Mouse (Mus musculus) hindbrain, embryonic 15.5 days (tissue): Measurements from ENCODE around the gene Trim14. TPM values are rescaled to one million over a fixed set of nuclear protein-coding genes. Genes with fewer than 3 reads are reported as not detected.
"Not testable (repeated sequence)": the region's sequence is repeated elsewhere in the genome, so short reads cannot be mapped to it uniquely, and the experiment has no call there.

Source experiments
- ATAC-seq: fragments of 200-750 bp; cut with Nextera tagmentation; 2 replicates; pipeline ENCODE4 v1.8.0; 2017; ENCODE audit warnings: low read depth, moderate number of reproducible peaks, moderate TSS enrichment; ENCODE audit not compliant: low FRiP score
- H3K27ac ChIP-seq: fragments of 300-500 bp; sonication (generic); replicated peaks from 2 replicates; pipeline ENCODE4 v1.5.1; 2015; ENCODE audit warnings: mild to moderate bottlenecking, inconsistent platforms
- H3K27me3 ChIP-seq: fragments of 300-500 bp; sonication (generic); 2 replicates; pipeline ENCODE4 v1.6.1; 2015; ENCODE audit warnings: control low read depth, inconsistent platforms
- H3K36me3 ChIP-seq: fragments of 300-500 bp; sonication (generic); 2 replicates; pipeline ENCODE4 v1.6.1; 2015; ENCODE audit warnings: control low read depth, inconsistent platforms
- H3K4me1 ChIP-seq: fragments of 300-500 bp; sonication (generic); replicated peaks from 2 replicates; pipeline ENCODE4 v1.6.1; 2015; ENCODE audit warnings: control low read depth, inconsistent platforms
- H3K4me2 ChIP-seq: fragments of 300-500 bp; sonication (generic); 2 replicates; pipeline ENCODE4 v1.6.1; 2015; ENCODE audit warnings: moderate library complexity, mild to moderate bottlenecking, inconsistent platforms
- H3K4me3 ChIP-seq: fragments of 300-500 bp; sonication (generic); 2 replicates; pipeline ENCODE4 v1.5.1; 2015; ENCODE audit warnings: mild to moderate bottlenecking, inconsistent platforms
- H3K9ac ChIP-seq: fragments of 300-500 bp; sonication (generic); 2 replicates; pipeline ENCODE4 v1.6.1; 2015; ENCODE audit warnings: inconsistent platforms
- H3K9me3 ChIP-seq: fragments of 300-500 bp; sonication (generic); 2 replicates; pipeline ENCODE4 v1.6.1; 2016; ENCODE audit warnings: control low read depth, inconsistent platforms
- WGBS: fragments of 180-500 bp; shearing (Covaris S2); methylation state at CpG from one replicate; pipeline ENCODE4 v1.1.7; 2015; 5-methylcytosine and 5-hydroxymethylcytosine counted together
- polyA plus RNA-seq: library from polyadenylated mRNA; unstranded; fragments of >200 nt; fragmentation: Nextera tagmentation; extraction: Ambion mirVana; gene quantifications from 2 replicates; pipeline ENCODE4 v1.2.1, GENCODE M21; 2015

Gene Trim14
- 1.2 and 2.4 TPM in 2 replicates for polyA plus RNA-seq

DNA sequence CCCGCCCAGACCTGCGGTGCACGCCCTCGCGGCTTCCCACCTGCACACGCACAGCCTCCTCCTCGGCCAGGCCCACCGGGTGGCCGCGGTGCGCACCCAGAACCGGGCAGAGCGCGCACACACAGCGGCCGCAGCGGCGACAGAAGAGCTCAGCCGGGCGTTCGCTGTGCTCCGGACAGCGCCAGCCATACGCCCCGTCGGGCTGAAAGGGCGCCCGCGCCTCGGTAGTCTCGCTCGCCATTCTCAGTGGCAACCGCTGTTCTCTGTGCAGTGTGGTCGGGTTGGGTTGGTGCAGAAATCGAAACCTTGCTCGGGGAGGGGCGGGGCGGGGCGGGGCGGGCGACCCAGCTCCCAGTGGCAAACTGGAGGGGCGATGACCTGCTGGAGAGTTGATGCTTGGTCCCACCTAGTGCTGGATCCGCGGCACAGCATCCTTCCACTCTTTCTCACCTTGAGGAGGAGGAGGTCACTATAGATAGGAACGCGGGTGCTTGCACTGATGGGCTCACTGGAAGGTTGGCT lies at the start of gene Trim14:
Trim14 (minus strand) TSS at position 302 of the 522 bp plus-strand sequence.
- Histone ChIP-seq H3K27me3 (peaks cover 60% of the 10 kb centered on the region), H3K36me3 (peaks cover 2% of the 10 kb centered on the region; the same call in 1 of the 2 replicates), H3K4me3 (peak within 1 kb of the TSS; percentile 44), H3K9me3 (no peaks in the 10 kb centered on the region), H3K27ac (no peak within 1 kb of the TSS), H3K9ac (peak within 1 kb of the TSS; percentile 32; the same call in 1 of the 2 replicates), H3K4me2 (peak within 1 kb of the TSS; percentile 73), H3K4me1 (peaks cover 24% of the 10 kb centered on the region)
- WGBS = under 1% methylated on average over 46 of the region's 46 CpGs
- peak; percentile 57 for ATAC-seq

DNA sequence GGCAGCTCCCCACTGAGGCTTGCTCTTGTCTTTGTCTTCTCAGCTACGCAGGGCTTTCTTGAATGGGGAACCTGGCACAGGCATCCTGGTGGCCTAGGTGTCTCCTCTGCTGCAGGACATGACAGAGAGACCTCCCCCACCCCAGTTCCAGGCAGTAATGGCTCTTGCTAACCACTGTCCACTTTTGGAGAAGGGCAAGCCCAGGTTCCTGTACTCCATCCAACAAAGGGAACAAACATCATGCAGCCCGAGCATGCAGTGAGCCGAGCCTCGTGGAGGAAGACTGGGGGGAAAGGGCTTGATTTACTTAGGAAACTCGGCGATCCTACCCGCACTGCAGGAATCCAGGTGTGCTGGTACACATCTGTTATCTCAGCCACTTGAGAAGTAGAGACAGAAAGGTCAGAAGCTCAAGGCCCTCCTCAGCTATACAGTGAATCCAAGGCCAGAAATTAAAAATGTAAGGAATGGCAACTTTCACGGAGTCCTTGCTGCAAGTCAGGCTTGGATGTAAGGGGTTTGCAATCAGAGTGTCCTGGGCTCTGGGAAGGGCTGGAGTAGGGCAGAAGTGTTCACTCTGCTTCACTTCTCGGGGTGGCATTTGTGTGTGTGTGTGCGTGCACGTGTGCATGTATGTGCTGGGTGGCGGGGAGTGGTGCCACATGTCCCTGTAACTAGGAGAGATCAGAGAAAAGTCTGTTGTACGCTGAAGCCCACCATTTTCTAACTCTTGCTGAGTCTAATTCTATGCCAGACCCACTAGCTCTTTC lies 49.3 kb upstream of the Trim14 start:
- Histone ChIP-seq H3K27ac (no peak overlapping the region), H3K4me1 (no peaks in the 10 kb centered on the region), H3K9me3 (no peaks in the 10 kb centered on the region), H3K36me3 (no peaks in the 10 kb centered on the region), H3K9ac (no peak overlapping the region), H3K4me3 (no peak overlapping the region), H3K4me2 (no peak overlapping the region), H3K27me3 (no peaks in the 10 kb centered on the region)
- 72% methylated on average over 13 of the region's 13 CpGs for WGBS
- no peak for ATAC-seq

DNA sequence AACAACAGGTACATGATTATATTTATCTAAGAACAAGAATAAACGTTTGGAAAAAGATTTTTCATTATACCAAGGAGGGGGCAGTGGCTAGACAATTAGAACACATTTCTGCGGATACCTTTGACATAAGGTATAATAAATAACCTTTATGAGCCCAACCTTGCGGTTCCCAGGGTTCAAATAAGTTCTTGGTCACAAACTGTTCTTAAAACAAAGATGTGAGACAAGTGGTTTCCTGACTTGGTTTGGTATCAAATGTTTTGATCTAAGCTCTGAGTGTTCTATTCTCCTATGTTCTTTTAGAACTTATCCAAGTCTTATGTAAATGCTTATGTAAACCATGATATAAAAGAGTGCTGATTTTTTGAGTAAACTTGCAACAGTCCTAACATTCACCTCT lies 48.6 kb upstream of the Trim14 start:
- not testable (repeated sequence) for H3K4me1 ChIP-seq, H3K27me3 ChIP-seq, H3K27ac ChIP-seq, H3K9me3 ChIP-seq, ATAC-seq, H3K36me3 ChIP-seq, H3K4me2 ChIP-seq, H3K9ac ChIP-seq, H3K4me3 ChIP-seq
- WGBS = 86% methylated on average over 3 of the region's 3 CpGs

DNA sequence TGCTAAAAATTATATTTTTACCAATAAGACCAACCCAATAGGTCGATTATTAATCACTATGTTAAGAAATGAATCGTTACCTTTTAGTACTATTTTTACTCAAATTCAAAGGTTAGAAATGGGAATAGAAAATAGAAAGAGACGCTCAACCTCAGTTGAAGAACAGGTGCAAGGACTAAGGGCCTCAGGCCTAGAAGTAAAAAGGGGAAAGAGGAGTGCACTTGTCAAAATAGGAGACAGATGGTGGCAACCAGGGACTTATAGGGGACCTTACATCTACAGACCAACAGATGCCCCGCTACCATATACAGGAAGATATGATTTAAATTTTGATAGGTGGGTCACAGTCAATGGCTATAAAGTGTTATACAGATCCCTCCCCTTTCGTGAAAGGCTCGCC lies 48.1 kb upstream of the Trim14 start:
- not testable (repeated sequence) for H3K27me3 ChIP-seq, H3K9ac ChIP-seq, H3K27ac ChIP-seq, H3K9me3 ChIP-seq, ATAC-seq, H3K4me3 ChIP-seq, H3K4me2 ChIP-seq, H3K36me3 ChIP-seq, H3K4me1 ChIP-seq
- 97% methylated on average over 2 of the region's 6 CpGs for WGBS

DNA sequence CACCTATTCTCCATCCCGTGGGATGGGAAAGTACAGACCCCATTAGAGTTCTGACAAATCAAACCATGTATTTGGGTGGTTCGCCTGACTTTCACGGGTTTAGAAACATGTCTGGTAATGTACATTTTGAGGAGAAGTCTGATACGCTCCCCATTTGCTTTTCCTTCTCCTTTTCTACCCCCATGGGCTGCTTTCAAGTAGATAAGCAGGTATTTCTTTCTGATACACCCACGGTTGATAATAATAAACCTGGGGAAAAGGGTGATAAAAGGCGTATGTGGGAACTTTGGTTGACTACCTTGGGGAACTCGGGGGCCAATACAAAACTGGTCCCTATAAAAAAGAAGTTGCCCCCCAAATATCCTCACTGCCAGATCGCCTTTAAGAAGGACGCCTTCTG lies 46.1 kb upstream of the Trim14 start:
- H3K27ac ChIP-seq, H3K9me3 ChIP-seq, H3K27me3 ChIP-seq, H3K9ac ChIP-seq, H3K36me3 ChIP-seq, H3K4me2 ChIP-seq, H3K4me3 ChIP-seq, ATAC-seq, H3K4me1 ChIP-seq: not testable (repeated sequence)
- 92% methylated on average over 9 of the region's 9 CpGs for WGBS

DNA sequence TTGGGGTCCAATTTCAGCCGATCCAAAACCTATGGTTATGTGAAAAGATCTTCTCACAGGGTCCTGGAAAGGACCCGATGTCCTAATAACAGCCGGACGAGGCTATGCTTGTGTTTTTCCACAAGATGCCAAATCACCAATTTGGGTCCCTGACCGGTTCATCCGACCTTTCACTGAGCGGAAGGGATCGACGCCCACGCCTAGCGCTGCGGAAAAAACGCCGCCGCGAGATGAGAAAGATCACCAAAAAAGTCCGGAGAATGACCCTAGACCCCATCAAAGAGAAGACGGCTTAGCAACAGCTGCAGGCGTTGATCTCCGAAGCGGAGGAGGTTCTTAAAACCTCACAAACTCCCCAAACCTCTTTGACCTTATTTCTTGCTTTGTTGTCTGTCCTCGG lies 45.6 kb upstream of the Trim14 start:
- 93% methylated on average over 22 of the region's 22 CpGs for WGBS
- H3K4me3 ChIP-seq, H3K9ac ChIP-seq, ATAC-seq, H3K36me3 ChIP-seq, H3K4me1 ChIP-seq, H3K27ac ChIP-seq, H3K27me3 ChIP-seq, H3K4me2 ChIP-seq, H3K9me3 ChIP-seq: not testable (repeated sequence)

DNA sequence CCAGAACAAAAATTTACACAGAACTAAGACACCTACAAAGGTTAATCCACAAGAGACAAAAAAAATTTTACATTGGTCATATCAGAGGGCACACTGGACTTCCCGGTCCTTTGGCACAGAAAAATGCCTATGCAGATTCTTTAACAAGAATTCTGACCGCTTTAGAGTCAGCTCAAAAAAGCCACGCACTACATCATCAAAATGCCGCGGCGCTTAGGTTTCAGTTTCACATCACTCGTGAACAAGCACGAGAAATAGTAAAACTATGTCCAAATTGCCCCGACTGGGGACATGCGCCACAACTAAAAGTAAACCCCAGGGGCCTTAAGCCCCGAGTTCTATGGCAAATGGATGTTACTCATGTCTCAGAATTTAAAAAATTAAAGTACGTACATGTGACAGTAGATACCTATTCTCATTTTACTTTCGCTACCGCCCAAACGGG lies 44.9 kb upstream of the Trim14 start:
- H3K9ac ChIP-seq, H3K27ac ChIP-seq, ATAC-seq, H3K4me1 ChIP-seq, H3K4me2 ChIP-seq, H3K36me3 ChIP-seq, H3K9me3 ChIP-seq, H3K4me3 ChIP-seq, H3K27me3 ChIP-seq: not testable (repeated sequence)
- WGBS = 93% methylated on average over 15 of the region's 15 CpGs

DNA sequence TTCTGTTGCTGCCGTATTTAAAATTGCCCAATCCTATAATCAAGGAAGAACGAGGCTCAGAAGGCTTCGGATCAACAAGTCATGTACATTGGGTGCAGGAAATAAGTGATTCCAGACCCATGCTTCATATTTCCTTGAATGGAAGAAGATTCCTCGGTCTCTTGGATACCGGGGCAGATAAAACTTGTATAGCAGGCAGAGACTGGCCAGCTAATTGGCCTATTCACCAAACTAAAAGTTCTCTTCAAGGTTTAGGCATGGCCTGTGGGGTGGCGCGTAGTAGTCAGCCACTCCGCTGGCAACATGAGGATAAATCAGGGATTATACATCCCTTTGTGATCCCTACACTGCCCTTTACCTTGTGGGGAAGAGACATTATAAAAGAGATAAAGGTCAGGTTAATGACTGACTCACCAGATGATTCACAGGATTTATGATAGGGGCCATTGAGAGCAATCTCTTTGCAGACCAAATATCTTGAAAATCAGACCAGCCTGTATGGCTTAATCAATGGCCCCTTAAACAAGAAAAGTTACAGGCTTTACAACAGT lies 42.9 kb upstream of the Trim14 start:
- WGBS = 91% methylated on average over 8 of the region's 8 CpGs
- not testable (repeated sequence) for H3K4me3 ChIP-seq, H3K9me3 ChIP-seq, H3K27ac ChIP-seq, H3K4me1 ChIP-seq, H3K9ac ChIP-seq, H3K27me3 ChIP-seq, ATAC-seq, H3K4me2 ChIP-seq
- H3K36me3 ChIP-seq = peaks cover 13% of the 10 kb centered on the region; the same call in 1 of the 2 replicates

DNA sequence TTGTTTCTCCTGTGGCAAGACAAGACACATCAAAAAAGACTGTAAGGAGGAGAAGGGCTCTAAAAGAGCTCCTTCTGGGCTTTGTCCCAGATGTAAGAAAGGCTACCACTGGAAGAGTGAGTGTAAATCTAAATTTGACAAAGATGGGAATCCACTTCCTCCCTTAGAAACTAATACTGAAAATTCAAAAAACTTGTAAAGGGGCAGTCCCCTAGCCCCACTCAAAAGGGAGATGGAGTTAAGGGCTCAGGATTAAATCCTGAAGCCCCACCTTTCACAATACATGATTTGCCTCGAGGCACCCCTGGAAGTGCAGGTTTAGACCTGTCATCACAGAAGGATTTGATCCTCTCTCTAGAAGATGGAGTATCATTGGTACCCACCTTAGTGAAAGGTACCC lies 42.3 kb upstream of the Trim14 start:
- 76% methylated on average over 1 of the region's 1 CpGs for WGBS
- Histone ChIP-seq H3K4me1 (no peaks in the 10 kb centered on the region), H3K36me3 (peaks cover 17% of the 10 kb centered on the region; the same call in 1 of the 2 replicates), H3K4me2 (no peak overlapping the region), H3K27ac (no peak overlapping the region), H3K9me3 (peaks cover 6% of the 10 kb centered on the region; the same call in 1 of the 2 replicates), H3K9ac (no peak overlapping the region), H3K4me3 (no peak overlapping the region), H3K27me3 (no peaks in the 10 kb centered on the region)
- ATAC-seq = no peak

DNA sequence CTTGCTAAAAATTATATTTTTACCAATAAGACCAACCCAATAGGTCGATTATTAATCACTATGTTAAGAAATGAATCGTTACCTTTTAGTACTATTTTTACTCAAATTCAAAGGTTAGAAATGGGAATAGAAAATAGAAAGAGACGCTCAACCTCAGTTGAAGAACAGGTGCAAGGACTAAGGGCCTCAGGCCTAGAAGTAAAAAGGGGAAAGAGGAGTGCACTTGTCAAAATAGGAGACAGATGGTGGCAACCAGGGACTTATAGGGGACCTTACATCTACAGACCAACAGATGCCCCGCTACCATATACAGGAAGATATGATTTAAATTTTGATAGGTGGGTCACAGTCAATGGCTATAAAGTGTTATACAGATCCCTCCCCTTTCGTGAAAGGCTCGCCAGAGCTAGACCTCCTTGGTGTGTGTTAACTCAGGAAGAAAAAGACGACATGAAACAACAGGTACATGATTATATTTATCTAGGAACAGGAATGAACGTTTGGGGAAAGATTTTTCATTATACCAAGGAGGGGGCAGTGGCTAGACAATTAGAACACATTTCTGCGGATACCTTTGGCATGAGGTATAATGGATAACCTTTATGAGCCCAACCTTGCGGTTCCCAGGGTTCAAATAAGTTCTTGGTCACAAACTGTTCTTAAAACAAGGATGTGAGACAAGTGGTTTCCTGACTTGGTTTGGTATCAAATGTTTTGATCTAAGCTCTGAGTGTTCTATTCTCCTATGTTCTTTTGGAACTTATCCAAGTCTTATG lies 39.8 kb upstream of the Trim14 start:
- not testable (repeated sequence) for H3K4me3 ChIP-seq, ATAC-seq, H3K4me1 ChIP-seq, H3K9me3 ChIP-seq, H3K4me2 ChIP-seq, H3K9ac ChIP-seq, H3K27me3 ChIP-seq, H3K27ac ChIP-seq
- 90% methylated on average over 6 of the region's 10 CpGs for WGBS
- H3K36me3 ChIP-seq = peaks cover 17% of the 10 kb centered on the region; the same call in 1 of the 2 replicates

DNA sequence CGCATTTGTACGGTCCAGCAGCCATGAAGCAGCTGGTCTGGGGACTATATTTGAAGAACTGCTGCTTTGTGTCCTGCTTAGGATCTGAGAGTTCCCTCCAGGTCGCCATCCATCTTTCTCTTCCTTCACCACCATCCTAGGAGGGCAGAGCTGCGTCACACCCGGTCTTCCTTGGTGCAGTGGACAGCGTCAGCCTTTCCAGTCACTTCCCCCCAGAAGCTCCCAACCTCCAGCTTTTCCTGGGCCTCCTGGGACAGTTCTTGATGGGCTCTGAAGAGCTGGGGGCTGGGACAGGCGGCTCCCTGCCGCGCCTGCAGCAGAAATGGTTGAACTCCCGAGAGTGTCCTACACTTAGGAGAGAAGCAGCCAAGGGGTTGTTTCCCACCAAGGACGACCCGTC lies 38.9 kb upstream of the Trim14 start:
- 83% methylated on average over 11 of the region's 12 CpGs for WGBS
- no peak for ATAC-seq
- Histone ChIP-seq H3K36me3 (peaks cover 17% of the 10 kb centered on the region; the same call in 1 of the 2 replicates), H3K27ac (no peak overlapping the region), H3K9me3 (peaks cover 6% of the 10 kb centered on the region; the same call in 1 of the 2 replicates), H3K9ac (no peak overlapping the region), H3K4me3 (no peak overlapping the region), H3K27me3 (no peaks in the 10 kb centered on the region), H3K4me1 (no peaks in the 10 kb centered on the region), H3K4me2 (no peak overlapping the region)
